Mouse (Mus musculus): ENCODE data around the gene Sept12.

DNA sequence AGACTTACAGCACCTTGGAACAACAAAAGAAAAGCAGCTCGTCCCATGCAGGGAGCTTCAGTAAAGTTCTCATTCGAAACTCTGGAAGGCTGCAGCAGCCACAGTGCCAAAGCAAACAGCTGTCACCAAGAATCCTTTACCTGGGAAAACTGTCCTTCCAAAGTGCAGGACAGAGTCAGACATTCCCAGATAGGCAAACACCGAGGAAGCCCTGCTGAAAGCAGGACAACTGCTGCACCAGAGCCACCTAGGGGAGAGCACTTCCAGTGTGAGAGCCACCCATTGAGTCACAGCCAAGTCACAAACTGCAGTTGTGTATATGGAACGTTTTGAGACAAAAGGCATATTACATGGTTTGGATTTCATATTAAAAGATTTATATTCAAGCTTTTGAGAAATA is 52.2 kb downstream of the Sept12 start:
- TF ChIP-seq POLR2A (IDR thresholded peaks at IDR 0.05; ENCODE audit: low read depth, low read length) (no peak), CTCF (IDR thresholded peaks at IDR 0.05; ENCODE audit: extremely low read depth, insufficient read depth, insufficient read length, insufficient replicate concordance) (no peak)
